Mouse (Mus musculus) cortical plate, adult 2 months (tissue): ENCODE data around the gene Maml3. TPM values are rescaled to one million over a fixed set of nuclear protein-coding genes. Genes with fewer than 3 reads are reported as not detected.
A peak's percentile ranks its signal among the peaks of the same experiment; 100 is the strongest.

Experiments used
- H3K27ac ChIP-seq: fragments of 200-500 bp; 2 replicates; pipeline ENCODE4 v1.5.1; 2012; ENCODE audit warnings: low read length, control low read depth, inconsistent platforms; ENCODE audit not compliant: insufficient read depth
- H3K4me1 ChIP-seq: fragments of 200-500 bp; 2 replicates; pipeline ENCODE4 v1.6.1; 2011; ENCODE audit warnings: low read length; ENCODE audit not compliant: control insufficient read depth, insufficient read depth
- H3K4me3 ChIP-seq: fragments of 200-500 bp; 2 replicates; pipeline ENCODE4 v1.5.1; 2011; ENCODE audit warnings: mild to moderate bottlenecking, low read length, control low read depth; ENCODE audit not compliant: insufficient read depth
- CTCF ChIP-seq: fragments of 200-500 bp; IDR thresholded peaks from 2 replicates; pipeline ENCODE4 v1.5.1; 2011; ENCODE audit warnings: mild to moderate bottlenecking, control low read depth, low read length; ENCODE audit not compliant: insufficient read depth; ENCODE audit errors: extremely low read depth
- POLR2A ChIP-seq: fragments of 200-500 bp; IDR thresholded peaks from 2 replicates; pipeline ENCODE4 v1.6.1; 2011; ENCODE audit warnings: mild to moderate bottlenecking, low read length, control low read depth; ENCODE audit not compliant: insufficient read depth; ENCODE audit errors: extremely low read depth
- polyA plus RNA-seq: library from polyadenylated mRNA; depleted of rRNA; stranded (reverse); fragments of >200 nt; gene quantifications from 2 replicates; pipeline ENCODE4 v1.2.3, GENCODE M21; 2012

Gene Maml3
- polyA plus RNA-seq, 1 experiment, result 2.7 TPM

DNA sequence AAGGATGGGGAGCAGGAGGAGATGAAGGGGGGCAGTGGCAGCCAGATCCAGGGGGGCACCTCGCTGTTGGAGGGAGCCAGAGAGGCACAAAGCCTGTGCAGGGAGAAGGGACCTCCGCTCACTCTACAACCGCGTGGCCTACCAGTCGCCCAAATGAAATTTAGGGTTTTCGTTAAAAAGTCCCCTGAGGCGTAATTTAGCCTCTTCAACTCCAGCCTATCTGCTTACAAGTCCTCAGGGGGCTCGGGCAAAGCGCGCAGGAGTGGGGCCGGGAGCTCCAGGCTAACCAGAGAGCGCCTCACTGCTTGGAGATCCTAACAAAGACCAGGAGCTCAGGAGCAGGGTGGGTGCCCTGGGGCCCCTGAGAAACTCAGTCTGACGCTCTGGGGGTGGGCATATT lies 402.9 kb downstream of the Maml3 start:
- H3K27ac ChIP-seq, result no peak overlapping the region
- TF ChIP-seq POLR2A (no peak), CTCF (no peak)
- peak overlapping the region; percentile 23; the same call in 1 of the 2 replicates for H3K4me3 ChIP-seq
- no peaks in the 10 kb centered on the region for H3K4me1 ChIP-seq

DNA sequence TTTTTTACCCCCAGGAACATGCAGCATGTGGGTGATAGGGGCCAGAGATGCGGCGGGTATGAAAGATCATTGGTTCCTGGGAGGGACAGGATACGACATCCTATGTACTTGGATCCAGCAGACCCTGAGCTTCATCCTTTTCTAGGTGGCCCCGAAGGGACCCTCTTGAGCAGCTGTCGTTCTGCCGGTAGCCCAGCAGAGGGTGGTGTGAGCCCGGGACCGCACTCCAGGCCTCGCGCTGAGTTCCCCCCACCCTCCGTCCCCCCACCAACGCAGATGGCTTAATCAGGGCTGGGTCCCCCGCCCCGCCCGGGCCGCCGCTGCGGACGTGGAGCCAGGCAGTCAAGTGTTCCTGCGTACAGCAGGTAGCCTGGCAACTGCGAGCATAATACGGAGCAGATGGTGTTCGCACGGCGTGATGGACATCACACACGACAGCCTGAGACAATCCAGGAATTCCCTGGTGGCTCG lies 403.6 kb downstream of the Maml3 start:
- TF ChIP-seq CTCF, result peak; percentile 58
- no peak for TF ChIP-seq POLR2A
- no peaks in the 10 kb centered on the region for H3K4me1 ChIP-seq
- no peak overlapping the region for H3K27ac ChIP-seq
- peak overlapping the region; percentile 23 for H3K4me3 ChIP-seq

DNA sequence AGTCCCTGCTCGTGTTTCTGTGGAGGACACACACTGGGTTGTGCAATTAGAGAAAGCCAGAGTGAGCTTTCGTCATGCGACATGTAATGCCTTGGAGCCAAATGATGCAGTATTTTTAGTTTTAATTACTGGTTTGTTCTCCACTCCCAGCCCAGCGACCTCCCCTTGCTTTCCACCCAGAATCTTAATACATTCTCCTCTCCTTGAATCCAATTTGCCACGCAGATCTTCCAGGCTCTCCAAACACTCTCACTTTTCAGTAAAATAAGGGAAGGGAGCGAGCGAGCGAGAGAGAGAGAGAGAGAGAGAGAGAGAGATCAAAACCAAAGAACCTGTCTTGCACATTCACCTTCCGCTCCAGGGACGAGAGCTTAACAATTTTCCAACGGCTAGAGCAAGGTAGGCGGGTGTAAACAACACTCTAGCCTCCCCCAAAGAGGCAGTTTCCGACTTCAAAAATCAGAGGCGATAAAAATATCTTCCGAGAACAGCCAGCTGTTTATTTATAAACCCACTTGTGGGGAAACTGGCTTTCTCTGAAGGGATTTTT lies 404.1 kb downstream of the Maml3 start:
- TF ChIP-seq CTCF (no peak), POLR2A (no peak)
- H3K27ac ChIP-seq, result no peak overlapping the region
- H3K4me3 ChIP-seq, result peak overlapping the region; percentile 23; the same call in 1 of the 2 replicates
- no peaks in the 10 kb centered on the region for H3K4me1 ChIP-seq

DNA sequence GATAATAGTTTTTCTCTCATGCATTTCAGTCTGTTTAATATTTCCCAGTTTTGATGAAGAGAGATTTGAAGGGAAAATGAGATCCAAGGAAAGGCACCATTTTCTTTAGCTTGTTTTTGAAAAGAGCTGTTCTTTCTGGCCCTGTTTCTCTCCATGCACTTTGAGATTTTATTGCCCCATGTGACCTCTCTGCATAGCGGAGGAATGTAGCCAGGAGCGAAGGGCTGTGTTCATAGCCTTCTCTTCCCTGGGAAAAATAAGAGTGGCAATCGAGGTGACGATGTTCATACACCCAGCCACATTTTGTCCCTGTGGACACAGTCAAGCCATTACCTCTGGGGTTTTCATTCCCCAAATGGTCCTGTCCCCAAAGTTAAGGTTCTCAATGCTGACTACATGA lies 404.8 kb downstream of the Maml3 start:
- Histone ChIP-seq H3K27ac (no peak overlapping the region), H3K4me1 (no peaks in the 10 kb centered on the region), H3K4me3 (no peak overlapping the region)
- TF ChIP-seq POLR2A, result no peak

DNA sequence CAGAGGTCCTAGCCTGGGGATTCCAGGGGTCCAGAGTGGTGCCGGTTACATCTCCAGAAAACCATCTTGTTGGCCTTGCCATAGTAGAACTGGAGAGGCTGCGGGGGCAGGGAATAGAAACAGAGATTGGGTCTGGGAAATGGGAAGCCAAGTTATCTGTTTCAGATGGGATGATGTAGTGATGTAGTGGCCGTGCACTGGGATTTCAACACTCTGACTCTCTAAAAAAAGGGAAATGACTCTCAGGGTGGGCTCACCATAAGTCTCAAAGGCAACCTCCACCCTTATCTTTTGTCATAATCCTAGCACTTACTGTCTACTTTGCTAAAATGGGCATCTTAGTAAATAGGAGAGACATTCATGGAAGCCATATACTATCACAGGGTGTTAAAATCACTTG lies 406.9 kb downstream of the Maml3 start:
- no peak overlapping the region for H3K4me3 ChIP-seq
- TF ChIP-seq CTCF (no peak), POLR2A (no peak)
- no peak overlapping the region for H3K27ac ChIP-seq
- H3K4me1 ChIP-seq, result no peaks in the 10 kb centered on the region

DNA sequence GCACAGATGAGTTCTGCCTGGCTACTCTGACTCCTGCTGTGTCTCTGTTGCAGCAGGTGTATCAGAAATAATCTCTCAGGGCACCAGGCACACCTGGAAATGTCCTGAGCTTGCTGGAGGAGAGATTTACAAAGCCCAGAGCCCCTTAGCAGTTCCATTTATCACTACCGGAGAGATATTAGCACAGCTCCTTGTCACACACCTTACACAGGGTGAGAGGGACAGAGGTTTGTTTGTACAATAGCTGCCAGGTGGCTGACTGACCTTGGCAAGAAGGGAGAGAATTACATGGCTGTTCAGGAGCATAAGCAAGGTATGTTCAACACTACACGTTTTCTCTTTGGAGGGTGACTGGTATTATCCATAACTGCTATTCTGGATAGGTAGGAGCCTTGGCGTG lies 409.2 kb downstream of the Maml3 start:
- Histone ChIP-seq H3K27ac (no peak overlapping the region), H3K4me3 (no peak overlapping the region)
- TF ChIP-seq CTCF (no peak), POLR2A (no peak)

DNA sequence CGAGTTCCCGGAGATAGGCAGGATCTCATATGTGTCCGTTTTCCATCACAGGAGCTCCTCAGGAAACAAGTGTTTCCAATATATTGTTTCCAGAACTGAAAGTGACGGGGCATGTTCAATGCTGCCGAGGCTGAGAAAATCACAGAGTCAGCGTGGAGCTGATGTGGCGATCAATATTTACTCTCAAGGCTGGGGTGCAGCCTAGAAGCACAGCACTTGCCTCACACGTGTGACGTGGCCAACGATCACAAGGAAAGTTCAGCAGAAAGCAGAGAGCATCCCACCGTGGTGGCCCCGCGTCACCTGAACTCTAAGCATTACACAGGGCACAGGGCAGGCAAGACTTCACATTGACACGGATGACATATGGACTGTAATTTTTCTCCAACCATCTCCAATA lies 410.3 kb downstream of the Maml3 start:
- H3K4me1 ChIP-seq, result no peaks in the 10 kb centered on the region
- no peak overlapping the region for H3K27ac ChIP-seq
- no peak overlapping the region for H3K4me3 ChIP-seq
- no peak for TF ChIP-seq POLR2A
- no peak for TF ChIP-seq CTCF

More for the DNA sequence above, 409.2 kb downstream of the Maml3 start:
- no peaks in the 10 kb centered on the region for H3K4me1 ChIP-seq

DNA sequence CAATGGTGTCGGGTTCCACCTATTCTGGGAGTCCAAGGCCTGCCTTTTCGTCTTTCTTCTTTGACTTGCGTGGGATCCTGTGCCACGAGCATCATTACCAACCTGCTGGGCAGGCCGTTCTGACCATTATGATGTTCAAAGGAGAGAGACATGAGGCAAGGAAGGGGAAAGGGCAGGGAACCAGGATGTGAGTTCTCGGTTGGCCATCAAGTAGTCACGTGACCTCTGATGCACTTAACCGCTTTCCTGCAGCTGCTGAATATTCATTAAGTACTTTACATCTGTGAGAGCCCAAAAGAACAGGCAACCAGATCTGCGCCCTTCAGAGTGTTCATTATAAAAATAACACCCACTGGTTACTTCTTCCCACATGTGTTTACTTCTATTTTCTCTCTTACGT lies 411.7 kb downstream of the Maml3 start:
- H3K4me1 ChIP-seq, result no peaks in the 10 kb centered on the region
- TF ChIP-seq POLR2A (no peak), CTCF (no peak)
- H3K27ac ChIP-seq, result no peak overlapping the region
- H3K4me3 ChIP-seq, result no peak overlapping the region

DNA sequence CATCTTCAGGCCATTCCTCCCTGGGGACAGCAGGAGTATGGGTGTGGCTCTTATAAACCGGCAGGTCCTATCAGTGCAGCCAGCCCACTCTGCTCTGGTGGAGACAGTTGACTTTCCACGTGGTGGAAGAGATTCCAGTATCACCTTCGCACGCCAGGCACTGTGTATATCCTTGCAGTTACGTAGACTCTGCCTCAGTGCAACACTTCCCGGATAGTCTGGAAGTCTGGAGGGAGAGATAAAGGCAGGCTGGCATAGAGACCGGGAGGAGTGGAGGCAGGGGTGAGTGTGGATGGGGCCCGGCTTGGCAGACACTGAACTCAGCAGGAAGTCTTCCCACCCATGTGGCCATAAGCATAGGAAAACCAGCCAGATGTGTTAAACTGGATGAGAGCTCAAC lies 416.2 kb downstream of the Maml3 start:
- no peak overlapping the region for H3K27ac ChIP-seq
- H3K4me3 ChIP-seq, result no peak overlapping the region
- TF ChIP-seq POLR2A (no peak), CTCF (no peak)
- H3K4me1 ChIP-seq, result no peaks in the 10 kb centered on the region

DNA sequence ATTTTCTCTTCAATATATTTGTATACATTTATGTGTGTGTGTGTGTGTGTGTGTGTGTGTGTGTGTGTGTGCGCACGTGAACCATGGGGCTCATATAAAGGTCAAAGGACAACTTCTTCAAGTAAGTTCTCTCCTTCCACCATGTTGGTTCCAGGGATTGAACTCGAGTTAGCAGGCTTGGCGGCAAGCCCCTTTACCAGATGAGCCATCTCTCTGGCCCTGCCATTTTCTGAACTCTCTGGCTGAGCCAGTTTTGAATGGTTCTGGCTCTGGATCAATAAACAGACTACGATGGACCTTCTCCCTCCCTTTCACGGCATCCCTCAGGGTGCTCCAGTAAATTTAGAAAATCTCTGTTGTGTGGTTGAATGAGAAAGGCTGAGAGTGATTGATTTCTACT lies 418.1 kb downstream of the Maml3 start:
- Histone ChIP-seq H3K4me1 (no peaks in the 10 kb centered on the region), H3K27ac (no peak overlapping the region), H3K4me3 (no peak overlapping the region)
- TF ChIP-seq CTCF (no peak), POLR2A (no peak)

DNA sequence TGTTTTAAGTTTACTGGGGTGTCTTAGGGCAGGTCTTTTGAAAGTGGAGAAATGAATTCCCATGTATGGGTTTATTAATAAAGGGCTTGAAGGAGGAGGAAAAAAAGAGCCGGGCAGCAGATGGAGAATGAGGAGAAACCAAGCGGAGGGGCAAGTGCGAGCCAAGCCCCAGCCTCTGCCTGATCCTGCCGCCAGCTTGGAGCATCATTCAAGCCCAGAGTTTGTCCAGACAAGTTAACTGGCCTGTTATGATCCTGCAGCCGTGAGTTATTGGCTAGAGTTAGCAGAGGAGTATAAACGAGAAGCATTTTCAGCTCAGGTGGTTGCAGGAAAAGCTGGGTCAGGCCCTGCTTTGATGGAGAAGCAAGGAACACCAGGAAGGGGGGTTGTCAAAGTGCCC lies 418.6 kb downstream of the Maml3 start:
- Histone ChIP-seq H3K4me1 (no peaks in the 10 kb centered on the region), H3K27ac (no peak overlapping the region), H3K4me3 (no peak overlapping the region)
- TF ChIP-seq POLR2A (no peak), CTCF (no peak)
